Mouse (Mus musculus) heart, embryonic 15.5 days (tissue): ENCODE measurements around the gene Gm2431. TPM values are rescaled to one million over a fixed set of nuclear protein-coding genes. Genes with fewer than 3 reads are reported as not detected.
"Not testable (repeated sequence)": the region's sequence is repeated elsewhere in the genome, so short reads cannot be mapped to it uniquely, and the experiment has no call there.

Experiments used
- ATAC-seq: fragments of 200-750 bp; cut with Nextera tagmentation; replicated peaks from 2 replicates; pipeline ENCODE4 v1.8.0; 2017; ENCODE audit warnings: low read depth, moderate TSS enrichment; ENCODE audit not compliant: insufficient number of reproducible peaks, insufficient read depth, low FRiP score
- H3K27ac ChIP-seq: fragments of 300-500 bp; sonication (generic); 2 replicates; pipeline ENCODE4 v1.5.1; 2015; ENCODE audit warnings: mild to moderate bottlenecking, inconsistent platforms
- H3K27me3 ChIP-seq: fragments of 300-500 bp; sonication (generic); 2 replicates; pipeline ENCODE4 v1.6.1; 2015; ENCODE audit warnings: inconsistent platforms
- H3K36me3 ChIP-seq: fragments of 300-500 bp; sonication (generic); 2 replicates; pipeline ENCODE4 v1.6.1; 2015; ENCODE audit warnings: mild to moderate bottlenecking, inconsistent platforms
- H3K4me1 ChIP-seq: fragments of 300-500 bp; sonication (generic); replicated peaks from 2 replicates; pipeline ENCODE4 v1.6.1; 2015; ENCODE audit warnings: inconsistent platforms
- H3K4me2 ChIP-seq: fragments of 300-500 bp; sonication (generic); 2 replicates; pipeline ENCODE4 v1.6.1; 2015; ENCODE audit warnings: inconsistent platforms, mild to moderate bottlenecking, moderate library complexity
- H3K4me3 ChIP-seq: fragments of 300-500 bp; sonication (generic); 2 replicates; pipeline ENCODE4 v1.5.1; 2015; ENCODE audit warnings: mild to moderate bottlenecking, inconsistent platforms
- H3K9ac ChIP-seq: fragments of 300-500 bp; sonication (generic); 2 replicates; pipeline ENCODE4 v1.6.1; 2015; ENCODE audit warnings: mild to moderate bottlenecking, inconsistent platforms
- H3K9me3 ChIP-seq: fragments of 300-500 bp; sonication (generic); replicated peaks from 2 replicates; pipeline ENCODE4 v1.6.1; 2016; ENCODE audit warnings: inconsistent platforms
- WGBS: fragments of 180-500 bp; shearing (Covaris S2); methylation state at CpG from one replicate; pipeline ENCODE4 v1.1.7; 2015; ENCODE audit warnings: mixed read lengths; 5-methylcytosine and 5-hydroxymethylcytosine counted together
- polyA plus RNA-seq: library from polyadenylated mRNA; unstranded; fragments of >200 nt; fragmentation: Nextera tagmentation; extraction: Ambion mirVana; gene quantifications from 2 replicates; pipeline ENCODE4 v1.2.1, GENCODE M21; 2015

Gene Gm2431
- polyA plus RNA-seq, 1 experiment from 2014 or later, result not detected

- not testable (repeated sequence) for H3K27me3 ChIP-seq, H3K27ac ChIP-seq, H3K9me3 ChIP-seq, ATAC-seq, H3K36me3 ChIP-seq, H3K4me3 ChIP-seq, H3K9ac ChIP-seq
- WGBS, result 15% methylated on average over 2 of the region's 2 CpGs
- Histone ChIP-seq H3K4me1 (peaks cover 18% of the 10 kb centered on the region), H3K4me2 (peak overlapping the region; percentile 67)
Observed at GRCm38 (mm10) chr7:142282847-142283246, 24.7 kb upstream of the Gm2431 start.

DNA sequence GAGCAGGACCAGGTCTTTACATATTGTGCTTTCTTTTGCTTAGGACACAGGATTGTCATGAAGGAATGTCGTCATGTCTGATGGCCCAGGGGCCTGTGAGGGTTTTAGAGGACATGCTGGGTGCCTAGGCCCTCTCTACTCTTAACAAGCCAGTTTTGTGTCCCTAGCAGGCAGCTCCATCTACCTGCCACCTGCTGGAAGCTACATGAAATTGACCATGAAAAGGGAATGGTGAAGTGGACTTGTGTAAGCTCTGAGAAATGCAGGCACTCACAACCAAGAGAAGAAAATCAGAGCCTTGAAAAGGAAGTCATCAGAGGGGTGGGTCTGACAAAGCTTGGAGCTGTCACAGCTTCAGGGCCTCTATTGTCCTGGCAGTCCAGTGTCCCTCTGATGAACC, 21.1 kb upstream of the Gm2431 start:
- H3K27ac ChIP-seq, H3K4me2 ChIP-seq, ATAC-seq, H3K27me3 ChIP-seq, H3K36me3 ChIP-seq, H3K9ac ChIP-seq, H3K9me3 ChIP-seq, H3K4me3 ChIP-seq: not testable (repeated sequence)
- H3K4me1 ChIP-seq, result peaks cover 14% of the 10 kb centered on the region
- 71% methylated on average over 1 of the region's 1 CpGs for WGBS

DNA sequence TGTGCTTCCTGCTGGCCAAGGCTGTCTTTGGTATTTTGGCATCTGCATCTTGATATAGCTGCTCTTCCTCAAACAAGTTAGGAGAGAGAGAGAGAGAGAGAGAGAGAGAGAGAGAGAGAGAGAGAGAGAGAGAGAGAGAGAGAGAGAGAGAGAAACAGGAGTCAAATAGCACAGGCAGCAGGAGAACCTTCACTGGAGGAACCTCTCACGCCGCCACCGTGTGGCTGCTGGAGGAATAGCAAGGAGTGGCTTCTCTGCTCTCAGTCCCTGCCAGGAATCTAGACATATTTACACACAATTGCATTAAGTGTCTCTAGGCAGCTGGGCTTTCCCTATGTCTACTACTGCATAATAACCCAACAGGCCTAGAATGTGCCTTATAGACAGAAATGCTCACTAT, 20.0 kb upstream of the Gm2431 start:
- H3K27ac ChIP-seq, ATAC-seq, H3K27me3 ChIP-seq, H3K4me2 ChIP-seq, H3K9ac ChIP-seq, H3K36me3 ChIP-seq, H3K9me3 ChIP-seq, H3K4me3 ChIP-seq: not testable (repeated sequence)
- peaks cover 12% of the 10 kb centered on the region for H3K4me1 ChIP-seq
- WGBS, result 2% methylated on average over 3 of the region's 3 CpGs

GRCm38 (mm10) chr7:142274263-142274662, 16.1 kb upstream of the Gm2431 start, which contains the start of gene Gm4559:
Gene Gm4559, minus strand, starts transcription at chr7:142274363.
- not testable (repeated sequence) for H3K4me2 ChIP-seq, H3K27ac ChIP-seq, H3K27me3 ChIP-seq, H3K36me3 ChIP-seq, H3K9ac ChIP-seq, H3K9me3 ChIP-seq, H3K4me3 ChIP-seq, ATAC-seq, H3K4me1 ChIP-seq

- H3K4me1 ChIP-seq, result no peaks in the 10 kb centered on the region
- H3K27ac ChIP-seq, result no peak overlapping the region
- no peak overlapping the region for H3K4me3 ChIP-seq
- 0 out of 2 replicates have a peak, but pooled peaks cover 5% of the 10 kb centered on the region for H3K27me3 ChIP-seq
- no peak overlapping the region for H3K9ac ChIP-seq
- H3K36me3 ChIP-seq, result no peaks in the 10 kb centered on the region
- no peak for ATAC-seq
- H3K4me2 ChIP-seq, result no peak overlapping the region
- H3K9me3 ChIP-seq, result no peaks in the 10 kb centered on the region
- WGBS, result 1% methylated on average over 2 of the region's 2 CpGs
Observed at GRCm38 (mm10) chr7:142255517-142255916, 2.6 kb downstream of the Gm2431 start.

GRCm38 (mm10) chr7:142249824-142250223, 8.3 kb downstream of the Gm2431 start:
- H3K4me3 ChIP-seq, result no peak overlapping the region
- no peak overlapping the region for H3K9ac ChIP-seq
- no peaks in the 10 kb centered on the region for H3K36me3 ChIP-seq
- WGBS, result 3% methylated on average over 1 of the region's 1 CpGs
- no peaks in the 10 kb centered on the region for H3K9me3 ChIP-seq
- H3K27me3 ChIP-seq, result 0 out of 2 replicates have a peak, but pooled peaks cover 5% of the 10 kb centered on the region
- no peak overlapping the region for H3K27ac ChIP-seq
- H3K4me2 ChIP-seq, result no peak overlapping the region
- ATAC-seq, result no peak
- H3K4me1 ChIP-seq, result no peaks in the 10 kb centered on the region

DNA sequence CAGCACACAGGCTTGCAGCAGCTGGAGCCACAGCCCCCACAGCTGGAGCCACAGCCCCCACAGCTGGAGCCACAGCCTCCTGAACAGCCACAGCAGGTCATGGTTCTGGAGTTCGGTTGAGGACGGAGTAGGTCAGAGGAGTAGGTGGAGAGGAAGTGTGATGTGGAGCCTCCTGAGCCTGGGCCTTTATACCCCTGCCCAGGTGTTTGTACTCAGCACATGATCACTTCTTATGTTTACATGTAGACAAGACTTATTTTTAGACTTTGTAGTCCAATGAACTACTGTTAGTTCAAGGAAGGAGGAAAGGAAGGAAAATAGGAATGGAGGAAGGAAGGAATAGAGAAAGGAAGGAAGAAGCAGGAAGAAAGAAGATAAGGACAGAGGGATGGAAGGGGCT, 17.2 kb downstream of the Gm2431 start, which contains the start of gene Gm40460:
Gm40460 (minus strand) TSS at position 101 of the 400 bp plus-strand sequence.
- no peak for ATAC-seq
- 37% methylated on average over 2 of the region's 2 CpGs for WGBS

DNA sequence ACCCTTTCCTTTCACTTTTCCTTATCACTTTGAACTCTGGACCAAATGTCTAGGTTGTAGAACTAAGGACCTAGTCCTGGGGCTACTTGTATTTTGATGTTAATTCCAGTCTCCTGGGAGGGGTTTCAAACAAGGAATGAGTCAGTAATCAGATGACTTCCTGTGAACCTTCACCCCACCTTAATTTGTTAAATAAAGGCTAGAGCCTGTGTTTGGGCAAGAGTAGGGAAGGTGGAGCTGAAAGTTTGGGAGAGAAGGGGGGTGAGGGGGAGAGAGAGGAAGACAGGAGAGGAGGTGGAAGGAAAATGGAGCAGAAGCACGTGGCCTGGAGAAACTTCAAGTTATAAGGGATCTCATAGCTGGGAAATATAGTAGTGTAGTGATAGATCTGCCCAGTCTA, 26.6 kb downstream of the Gm2431 start:
- H3K4me3 ChIP-seq, result no peak overlapping the region
- no peak for ATAC-seq

More for the DNA sequence above, 17.2 kb downstream of the Gm2431 start, which contains the start of gene Gm40460:
- H3K9me3 ChIP-seq, result no peaks in the 10 kb centered on the region
- 0 out of 2 replicates have a peak, but pooled peaks cover 3% of the 10 kb centered on the region for H3K27me3 ChIP-seq
- no peak within 1 kb of the TSS for H3K27ac ChIP-seq
- no peaks in the 10 kb centered on the region for H3K36me3 ChIP-seq
- no peak within 1 kb of the TSS for H3K4me2 ChIP-seq
- H3K4me3 ChIP-seq, result no peak within 1 kb of the TSS
- no peaks in the 10 kb centered on the region for H3K4me1 ChIP-seq
- no peak within 1 kb of the TSS for H3K9ac ChIP-seq

DNA sequence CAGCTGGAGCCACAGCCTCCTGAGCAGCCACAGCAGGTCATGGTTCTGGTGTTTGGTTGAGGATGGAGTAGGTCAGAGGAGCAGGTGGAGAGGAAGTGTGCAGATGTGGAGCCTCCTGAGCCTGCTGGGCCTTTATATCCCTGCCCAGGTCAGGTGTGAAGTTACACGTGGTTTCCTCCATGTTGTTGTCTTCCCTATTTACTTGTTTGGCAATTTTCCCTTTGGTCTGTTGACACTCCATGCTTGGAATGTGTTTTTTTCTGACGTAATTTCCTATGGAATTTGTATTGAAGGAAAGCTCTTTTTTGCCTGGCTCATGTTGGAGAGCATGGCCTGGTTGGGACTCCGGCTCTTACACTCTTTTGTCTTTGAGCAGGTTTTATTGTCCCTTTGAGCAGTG, 28.3 kb downstream of the Gm2431 start, which contains the start of gene Krtap5-5:
Krtap5-5 (minus strand) TSS at position 101 of the 400 bp plus-strand sequence.
- not testable (repeated sequence) for H3K9ac ChIP-seq, H3K9me3 ChIP-seq, H3K36me3 ChIP-seq, ATAC-seq, H3K4me2 ChIP-seq, H3K4me3 ChIP-seq, H3K4me1 ChIP-seq, H3K27me3 ChIP-seq, H3K27ac ChIP-seq
- WGBS, result 41% methylated on average over 3 of the region's 3 CpGs

More for the DNA sequence above, 26.6 kb downstream of the Gm2431 start:
- H3K27ac ChIP-seq, result no peak overlapping the region
- H3K4me2 ChIP-seq, result no peak overlapping the region
- 33% methylated on average over 1 of the region's 1 CpGs for WGBS
- 0 out of 2 replicates have a peak, but pooled peaks cover 3% of the 10 kb centered on the region for H3K4me1 ChIP-seq
- no peaks in the 10 kb centered on the region; the same call in 1 of the 2 replicates for H3K9me3 ChIP-seq
- no peaks in the 10 kb centered on the region for H3K27me3 ChIP-seq
- no peak overlapping the region for H3K9ac ChIP-seq
- H3K36me3 ChIP-seq, result no peaks in the 10 kb centered on the region

DNA sequence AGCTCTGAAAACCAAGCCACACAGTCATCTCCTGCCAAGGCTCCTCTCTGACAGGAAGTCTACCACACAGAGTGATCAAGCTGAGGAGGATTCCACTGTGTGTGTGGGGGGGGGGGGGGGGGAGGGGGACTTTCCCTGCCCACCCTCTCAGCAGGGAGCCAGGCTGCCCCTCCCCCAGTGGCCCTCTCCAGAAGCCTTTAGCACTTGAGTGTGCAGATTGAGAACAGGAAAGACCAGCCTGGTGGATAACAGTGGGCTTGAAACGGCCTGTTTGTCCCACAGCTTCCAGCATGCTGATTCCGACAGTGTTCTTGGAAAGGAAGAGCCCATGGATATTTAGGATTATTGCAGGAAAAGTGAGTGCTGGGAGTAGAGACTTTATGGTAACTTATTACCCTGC, 33.6 kb downstream of the Gm2431 start:
- no peaks in the 10 kb centered on the region for H3K4me1 ChIP-seq
- no peak overlapping the region for H3K27ac ChIP-seq
- H3K36me3 ChIP-seq, result no peaks in the 10 kb centered on the region
- H3K9ac ChIP-seq, result no peak overlapping the region
- H3K9me3 ChIP-seq, result no peaks in the 10 kb centered on the region
- no peaks in the 10 kb centered on the region for H3K27me3 ChIP-seq
- ATAC-seq, result no peak
- H3K4me2 ChIP-seq, result no peak overlapping the region
- 29% methylated on average over 2 of the region's 2 CpGs for WGBS
- H3K4me3 ChIP-seq, result no peak overlapping the region

DNA sequence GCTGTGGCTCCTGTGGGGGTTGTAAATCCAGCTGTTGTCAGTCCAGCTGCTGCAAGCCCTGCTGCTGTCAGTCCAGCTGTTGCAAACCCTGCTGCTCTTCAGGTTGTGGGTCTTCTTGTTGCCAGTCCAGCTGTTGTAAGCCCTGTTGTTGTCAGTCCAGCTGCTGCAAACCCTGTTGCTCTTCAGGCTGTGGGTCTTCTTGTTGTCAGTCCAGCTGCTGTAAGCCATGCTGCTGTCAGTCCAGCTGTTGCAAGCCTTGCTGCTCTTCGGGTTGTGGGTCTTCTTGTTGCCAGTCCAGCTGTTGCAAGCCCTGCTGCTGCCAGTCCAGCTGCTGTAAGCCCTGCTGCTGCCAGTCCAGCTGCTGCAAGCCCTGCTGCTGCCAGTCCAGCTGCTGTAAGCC, 46.0 kb downstream of the Gm2431 start:
- H3K36me3 ChIP-seq, H3K9me3 ChIP-seq, ATAC-seq, H3K4me3 ChIP-seq, H3K4me1 ChIP-seq, H3K27ac ChIP-seq, H3K9ac ChIP-seq, H3K27me3 ChIP-seq, H3K4me2 ChIP-seq: not testable (repeated sequence)
- 44% methylated on average over 1 of the region's 1 CpGs for WGBS

DNA sequence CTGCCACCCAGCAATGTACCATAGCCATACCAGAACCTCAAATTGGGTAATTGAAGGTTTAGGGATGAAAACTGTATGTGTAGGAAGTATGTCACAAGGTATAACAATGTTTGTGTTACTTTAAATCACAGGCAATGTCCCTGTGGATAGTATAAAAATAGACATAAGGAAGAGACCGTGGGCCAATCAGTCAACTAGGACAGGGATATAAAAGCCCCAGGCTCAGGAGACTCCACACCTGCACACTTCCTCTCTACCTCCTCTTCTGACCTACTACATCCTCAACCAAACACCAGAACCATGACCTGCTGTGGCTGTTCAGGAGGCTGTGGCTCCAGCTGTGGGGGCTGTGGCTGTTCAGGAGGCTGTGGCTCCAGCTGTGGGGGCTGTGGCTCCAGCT, 46.6 kb downstream of the Gm2431 start, which contains the start of gene Gm7579:
Gm7579 (plus strand) TSS at position 301 of the 400 bp plus-strand sequence.
- no peak within 1 kb of the TSS for H3K4me3 ChIP-seq
- H3K9me3 ChIP-seq, result no peaks in the 10 kb centered on the region
- H3K27ac ChIP-seq, result no peak within 1 kb of the TSS
- 50% methylated on average over 1 of the region's 1 CpGs for WGBS
- no peaks in the 10 kb centered on the region; the same call in 1 of the 2 replicates for H3K27me3 ChIP-seq
- H3K9ac ChIP-seq, result no peak within 1 kb of the TSS
- ATAC-seq, result no peak
- no peak within 1 kb of the TSS for H3K4me2 ChIP-seq
- no peaks in the 10 kb centered on the region for H3K4me1 ChIP-seq
- H3K36me3 ChIP-seq, result no peaks in the 10 kb centered on the region
